Mouse (Mus musculus) bone marrow macrophage, adult 2 months (primary cell): ENCODE data around the gene Mmp7.

Experiments used
- CTCF ChIP-seq: IDR thresholded peaks from 2 replicates; pipeline ENCODE4 v1.5.1; 2012; ENCODE audit warnings: low read depth, mild to moderate bottlenecking, low read length, moderate library complexity
- POLR2A ChIP-seq: IDR thresholded peaks from 2 replicates; pipeline ENCODE4 v1.6.1; 2012; ENCODE audit warnings: mild to moderate bottlenecking, low read depth, low read length, borderline replicate concordance

DNA sequence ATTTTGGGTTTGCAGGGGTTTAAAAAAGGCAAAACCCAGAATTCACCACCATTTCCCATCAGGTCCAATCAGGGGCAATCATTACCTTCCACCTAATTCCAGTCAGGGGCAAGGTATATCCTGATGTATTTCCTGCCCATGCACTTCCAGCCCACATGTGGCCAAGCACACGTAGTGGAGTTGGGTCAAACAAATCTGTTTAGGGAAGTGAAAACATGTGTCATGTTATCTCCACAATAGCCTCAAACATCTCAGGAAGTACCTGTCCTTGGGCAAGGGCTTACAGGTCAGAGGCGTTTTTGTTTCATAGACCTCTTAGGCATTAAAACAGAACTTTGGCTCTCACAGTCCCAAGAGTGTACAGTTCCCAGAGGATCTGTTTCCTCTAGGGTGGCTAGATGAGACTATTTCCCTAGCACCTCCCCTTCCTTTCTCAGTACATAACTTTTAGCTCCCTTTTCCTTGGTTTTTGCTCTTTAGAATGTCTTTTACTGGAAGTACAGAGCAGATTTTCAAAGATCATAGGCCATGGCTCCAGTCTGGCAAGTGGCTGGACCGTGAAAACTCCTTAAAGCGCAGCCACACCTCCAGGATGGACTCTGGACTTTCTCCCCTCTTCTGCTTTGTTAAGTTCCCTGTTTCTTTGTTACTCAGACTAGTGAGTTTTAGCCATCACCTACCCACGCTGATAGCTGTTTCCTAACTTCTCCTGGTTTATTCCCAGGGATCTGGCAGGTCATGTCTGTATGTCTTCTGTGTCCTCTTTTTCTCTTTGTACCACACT is 41.3 kb upstream of the Mmp7 start:
- TF ChIP-seq CTCF (no peak), POLR2A (no peak)
